Mouse (Mus musculus): ENCODE data around the gene Papolb. TPM values are rescaled to one million over a fixed set of nuclear protein-coding genes. Genes with fewer than 3 reads are reported as not detected.
A peak's percentile ranks its signal among the peaks of the same experiment; 100 is the strongest.

Papolb gene
- total RNA-seq, 2 experiments from 2014 or later: 0.85 to 1.1 TPM

DNA sequence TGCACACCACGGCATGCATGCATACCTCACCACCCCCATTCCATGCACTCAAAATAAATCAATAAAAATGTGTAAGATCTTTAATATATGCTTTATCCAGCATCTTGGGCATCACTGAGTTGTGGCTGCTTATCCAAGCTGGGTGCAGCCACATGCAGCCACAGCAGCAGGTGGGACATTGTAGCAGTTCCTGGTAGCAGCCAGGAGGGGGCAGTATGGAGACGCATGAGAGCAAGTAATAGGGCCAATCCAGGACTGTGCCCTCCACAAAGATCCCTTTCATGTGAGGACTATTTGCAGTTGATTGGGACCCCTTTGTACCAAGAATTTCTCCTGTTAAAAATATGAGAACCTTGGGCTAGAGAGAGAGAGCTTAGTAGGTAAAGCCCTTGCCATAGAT is 47.4 kb downstream of the Papolb start:
- intact Hi-C loops (cut with DNase I): loop anchor here (10.0 kb wide), 1 partner anchor 242 kb away; no protein-coding TSS in a partner anchor
- no peak for DNase-seq (ENCODE audit: low spot score in 2 of 2)

DNA sequence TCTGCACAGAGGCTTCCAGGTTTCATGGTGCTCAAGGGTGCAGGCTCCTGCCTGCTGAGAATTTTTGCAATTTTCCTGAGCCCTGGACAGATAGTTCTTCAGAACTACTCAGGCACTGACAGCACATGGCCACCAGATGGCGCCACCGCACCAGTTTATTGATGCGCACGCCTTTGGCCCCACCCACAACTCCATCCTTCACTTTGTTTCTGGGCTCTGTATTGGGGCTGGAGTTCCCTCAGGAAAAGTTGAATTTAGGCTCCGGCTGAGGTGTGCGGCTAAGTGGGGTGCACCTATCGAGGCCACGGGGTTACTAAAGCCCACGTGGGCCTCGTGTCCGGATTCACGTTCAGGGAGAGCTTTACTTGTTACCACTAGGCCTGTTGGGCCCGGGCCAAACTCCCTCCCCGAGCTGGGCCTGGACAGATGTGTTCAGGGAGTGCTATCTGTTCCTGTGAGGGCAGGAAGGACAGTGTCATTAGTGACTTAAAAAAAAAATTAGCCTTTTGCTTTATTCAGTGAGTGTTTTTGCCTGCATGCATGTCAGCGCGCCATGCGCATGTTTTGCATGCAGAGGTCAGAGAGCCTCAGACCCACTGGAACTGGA is 50.9 kb downstream of the Papolb start:
- intact Hi-C loops (cut with DNase I): loop anchor here (2.0 kb wide), 1 partner anchor 72 kb away; the partner anchor contains the start of gene Radil
- DNase-seq (ENCODE audit: low spot score in 2 of 2): peak; percentile 90 to 92

DNA sequence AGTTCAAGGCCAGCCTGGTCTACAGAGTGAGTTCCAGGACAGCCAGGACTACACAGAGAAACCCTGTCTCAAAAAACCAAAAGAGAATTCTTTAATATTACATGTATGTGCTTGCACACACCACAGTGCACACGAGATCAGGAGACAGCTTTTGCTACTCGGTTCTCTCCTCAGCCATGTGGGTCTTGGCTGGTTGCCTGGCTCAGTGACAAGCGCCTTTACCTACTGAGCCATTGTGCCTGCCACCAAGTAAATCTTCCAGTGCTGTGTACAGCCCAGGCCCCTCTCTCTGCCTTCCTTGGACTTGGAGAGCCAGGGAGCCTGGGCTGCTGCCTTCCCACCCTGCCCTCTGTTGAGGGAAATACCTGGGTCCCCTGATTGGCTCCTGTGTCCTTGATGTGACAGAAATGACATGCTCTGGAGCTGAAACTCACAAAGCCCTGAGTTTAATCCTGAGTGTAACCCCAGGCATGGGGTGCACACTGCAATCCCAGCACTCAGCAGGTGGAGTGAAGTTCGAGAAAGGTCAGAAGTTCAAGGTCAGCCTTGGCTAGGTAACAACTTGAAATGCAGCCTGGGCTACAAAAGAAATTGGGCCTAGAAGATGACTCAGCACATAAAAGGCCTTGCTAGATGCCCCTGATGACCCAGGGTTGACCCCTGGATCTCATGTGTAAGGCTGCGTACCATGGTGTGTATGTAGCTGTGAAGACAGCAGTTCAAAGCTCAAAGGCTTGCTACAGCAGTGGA is 51.8 kb downstream of the Papolb start:
- DNase-seq (ENCODE audit: low spot score in 2 of 2): no peak
- intact Hi-C loops (cut with DNase I): loop anchor here (2.0 kb wide), 1 partner anchor 73 kb away; the partner anchor contains the start of gene Radil

DNA sequence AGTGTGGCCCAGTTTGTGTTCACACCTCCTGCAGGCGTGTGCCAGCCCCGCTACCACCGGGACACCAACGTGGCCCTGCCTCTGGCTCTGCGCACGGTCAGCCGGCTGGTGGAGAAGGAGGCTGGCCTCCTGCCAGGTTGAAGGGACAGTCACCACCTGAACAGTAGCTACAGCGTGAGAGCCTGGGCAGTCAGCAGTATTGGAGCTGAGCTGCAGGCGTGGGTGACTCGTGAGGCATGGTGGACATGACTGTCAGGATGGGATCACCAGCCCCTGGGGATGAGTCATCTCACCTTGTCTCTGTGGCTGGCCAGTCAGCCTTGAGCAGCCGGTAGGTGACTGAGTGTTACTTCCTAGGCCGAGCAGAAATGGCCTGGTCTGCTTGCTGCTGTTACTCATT is 52.5 kb downstream of the Papolb start:
- DNase-seq (ENCODE audit: low spot score in 2 of 2): no peak
- intact Hi-C loops (cut with DNase I): no loop called here

Other genes with a start within 250 kb of the Papolb start
- 10 to 100 TPM; 40.6 to 43.4 TPM for gene Foxk1, start 128.6 kb downstream of the Papolb start, total RNA-seq (2021)
- 10 to 100 TPM; 18.6 to 21.0 TPM for gene Ap5z1, start 66.1 kb downstream of the Papolb start, total RNA-seq (2021)
- 10 to 100 TPM; 19.2 to 21.2 TPM for gene Radil, start 21.0 kb upstream of the Papolb start, total RNA-seq (2021)
- 100 to 1,000 TPM; 126 to 127 TPM for gene Mmd2, start 78.7 kb upstream of the Papolb start, total RNA-seq (2021)
- gene Wipi2, start 97.6 kb upstream of the Papolb start, total RNA-seq (2021): 10 to 100 TPM; 89.6 to 91.7 TPM
- gene Slc29a4, start 162.4 kb upstream of the Papolb start, total RNA-seq (2021): 10 to 100 TPM; 36.9 to 46.7 TPM

Data from left cerebral cortex, postnatal 14 days (tissue).